Mouse (Mus musculus) heart, embryonic 10.5 days (tissue): Measurements from ENCODE around the gene Aif1l. TPM values are rescaled to one million over a fixed set of nuclear protein-coding genes. Genes with fewer than 3 reads are reported as not detected.
A peak's percentile ranks its signal among the peaks of the same experiment; 100 is the strongest.

Source experiments
- DNase-seq: peaks from one replicate; pipeline ENCODE4 v3.0.0-alpha.2; 2017; ENCODE audit warnings: low spot score
- H3K27ac ChIP-seq: fragments of 300-500 bp; sonication (generic); 2 replicates; pipeline ENCODE4 v1.5.1; 2016; ENCODE audit warnings: mild to moderate bottlenecking
- H3K27me3 ChIP-seq: fragments of 300-500 bp; sonication (generic); 2 replicates; pipeline ENCODE4 v1.6.1; 2016; ENCODE audit warnings: mild to moderate bottlenecking; ENCODE audit not compliant: poor library complexity, insufficient read depth, severe bottlenecking
- H3K36me3 ChIP-seq: fragments of 300-500 bp; sonication (generic); 2 replicates; pipeline ENCODE4 v1.6.1; 2016; ENCODE audit warnings: mild to moderate bottlenecking, moderate library complexity
- H3K4me1 ChIP-seq: fragments of 300-500 bp; sonication (generic); 2 replicates; pipeline ENCODE4 v1.6.1; 2016; ENCODE audit warnings: mild to moderate bottlenecking
- H3K4me3 ChIP-seq: fragments of 300-500 bp; sonication (generic); 2 replicates; pipeline ENCODE4 v1.5.1; 2016; ENCODE audit warnings: mild to moderate bottlenecking, moderate library complexity
- H3K9me3 ChIP-seq: fragments of 300-500 bp; sonication (generic); 2 replicates; pipeline ENCODE4 v1.6.1; 2016; ENCODE audit warnings: mild to moderate bottlenecking, moderate library complexity
- WGBS: fragments of 180-500 bp; shearing (Covaris S2); methylation state at CpG from one replicate; pipeline ENCODE4 v1.1.7; 2016; 5-methylcytosine and 5-hydroxymethylcytosine counted together
- polyA plus RNA-seq: library from polyadenylated mRNA; unstranded; fragments of >200 nt; fragmentation: Nextera tagmentation; extraction: Ambion mirVana; gene quantifications from 2 replicates; pipeline ENCODE4 v1.2.1, GENCODE M21; 2016

The Aif1l gene
- polyA plus RNA-seq, 1 experiment from 2014 or later: 96.1 TPM

DNA sequence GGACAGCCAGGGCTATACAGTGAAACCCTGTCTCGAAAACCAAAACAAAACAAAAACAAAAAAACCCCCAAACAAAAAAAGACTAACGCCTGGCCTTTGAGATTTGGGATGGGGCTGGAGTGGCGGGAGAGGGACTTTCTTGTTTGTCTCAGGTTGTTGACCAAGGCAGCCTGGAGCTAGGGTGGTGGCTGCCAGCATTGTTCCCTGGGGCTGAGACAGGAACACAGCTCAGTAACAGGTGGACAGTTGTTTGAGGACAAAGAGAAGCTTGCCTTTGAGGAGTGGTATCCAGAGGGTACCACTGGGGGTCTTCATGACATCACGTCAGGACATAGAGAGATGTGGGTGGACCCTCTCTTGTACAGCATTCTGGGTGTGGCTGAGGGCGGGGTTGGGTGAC is 5.7 kb downstream of the Aif1l start:
- Histone ChIP-seq H3K4me3 (no peak overlapping the region), H3K27me3 (no peaks in the 10 kb centered on the region), H3K4me1 (peaks cover 77% of the 10 kb centered on the region), H3K9me3 (no peaks in the 10 kb centered on the region), H3K36me3 (peaks cover 40% of the 10 kb centered on the region), H3K27ac (peak overlapping the region; percentile 49; the same call in 1 of the 2 replicates)
- no peak for DNase-seq
- 76% methylated on average over 5 of the region's 5 CpGs for WGBS

- no peaks in the 10 kb centered on the region for H3K9me3 ChIP-seq
- peaks cover 48% of the 10 kb centered on the region for H3K36me3 ChIP-seq
- no peak overlapping the region for H3K4me3 ChIP-seq
- peaks cover 66% of the 10 kb centered on the region for H3K4me1 ChIP-seq
- H3K27ac ChIP-seq: peak overlapping the region; percentile 18
- no peaks in the 10 kb centered on the region for H3K27me3 ChIP-seq
- DNase-seq: no peak
- 92% methylated on average over 10 of the region's 10 CpGs for WGBS
Observed at GRCm38 (mm10) chr2:31957211-31957610, 7.3 kb downstream of the Aif1l start.

- Histone ChIP-seq H3K36me3 (peaks cover 69% of the 10 kb centered on the region), H3K4me1 (peaks cover 39% of the 10 kb centered on the region), H3K4me3 (no peak overlapping the region), H3K9me3 (no peaks in the 10 kb centered on the region), H3K27me3 (no peaks in the 10 kb centered on the region), H3K27ac (no peak overlapping the region)
- WGBS: 92% methylated on average over 8 of the region's 8 CpGs
- no peak for DNase-seq
Observed at GRCm38 (mm10) chr2:31960986-31961385, 11.0 kb downstream of the Aif1l start.

- H3K27ac ChIP-seq: no peak overlapping the region
Observed at GRCm38 (mm10) chr2:31961791-31962222, 11.9 kb downstream of the Aif1l start.

DNA sequence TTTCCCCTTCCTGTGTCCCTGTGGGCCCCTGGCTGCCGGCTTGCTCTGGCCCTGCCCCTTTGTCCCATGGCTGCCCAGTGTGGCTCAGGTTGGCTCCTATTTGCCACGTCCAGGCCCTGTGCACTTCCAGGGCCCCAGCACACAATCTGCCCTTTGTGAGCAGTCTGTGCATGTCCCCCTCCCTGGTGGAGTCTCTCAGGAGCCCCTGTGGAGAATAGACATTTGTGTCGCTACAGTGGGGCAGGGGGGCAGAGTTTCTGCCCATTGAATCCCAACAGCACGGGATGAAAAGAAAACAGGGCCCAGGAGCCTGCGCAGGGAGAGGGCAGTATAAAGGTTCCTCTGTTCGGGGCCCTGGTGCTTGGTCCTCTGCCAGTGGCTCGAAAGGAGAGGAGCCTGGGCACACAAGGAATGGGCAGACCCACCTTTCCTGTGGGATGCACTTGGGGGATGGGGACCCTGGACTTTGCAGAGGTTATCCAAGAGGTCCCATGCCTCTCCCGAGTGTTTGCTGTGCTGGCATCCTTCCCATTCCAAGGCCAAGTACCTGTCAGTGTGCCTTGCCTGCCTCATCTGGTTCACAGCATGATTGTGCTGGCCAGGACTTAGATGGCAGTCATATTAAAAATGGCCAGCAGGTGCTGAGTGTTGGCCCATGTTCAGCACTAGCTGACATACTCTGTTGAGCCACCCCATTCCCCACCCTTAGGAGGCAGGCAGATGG is 12.7 kb downstream of the Aif1l start:
- Histone ChIP-seq H3K27me3 (no peaks in the 10 kb centered on the region), H3K9me3 (no peaks in the 10 kb centered on the region), H3K36me3 (peaks cover 69% of the 10 kb centered on the region), H3K27ac (peak overlapping the region; percentile 24; the same call in 1 of the 2 replicates), H3K4me3 (no peak overlapping the region), H3K4me1 (peaks cover 26% of the 10 kb centered on the region)
- no peak for DNase-seq
- 74% methylated on average over 8 of the region's 8 CpGs for WGBS

More at GRCm38 (mm10) chr2:31961791-31962222, 11.9 kb downstream of the Aif1l start:
- no peaks in the 10 kb centered on the region for H3K9me3 ChIP-seq
- no peaks in the 10 kb centered on the region for H3K27me3 ChIP-seq
- H3K4me1 ChIP-seq: peaks cover 31% of the 10 kb centered on the region
- WGBS: 73% methylated on average over 4 of the region's 4 CpGs
- no peak for DNase-seq
- H3K36me3 ChIP-seq: peaks cover 69% of the 10 kb centered on the region
- no peak overlapping the region for H3K4me3 ChIP-seq

DNA sequence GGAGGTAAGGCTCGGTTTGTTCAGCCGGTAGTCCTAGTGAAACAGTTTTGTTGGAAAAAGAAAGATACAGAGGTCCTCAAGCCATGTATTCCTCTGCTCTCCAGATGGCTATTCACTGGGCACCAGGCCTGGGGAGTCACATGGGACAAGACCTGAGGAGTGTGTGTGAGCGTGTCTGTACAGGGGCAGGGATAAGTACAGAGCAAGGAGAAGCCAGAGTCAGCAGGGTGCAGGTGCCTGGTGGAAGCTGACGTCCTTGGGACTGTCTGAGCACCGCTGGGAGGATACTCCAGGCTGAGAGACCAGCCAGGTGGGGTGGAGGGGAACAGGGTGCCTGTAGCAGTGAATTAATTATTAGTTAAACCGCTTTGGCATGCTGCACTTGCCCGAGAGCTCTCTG is 13.6 kb downstream of the Aif1l start:
- peaks cover 20% of the 10 kb centered on the region for H3K4me1 ChIP-seq
- 80% methylated on average over 7 of the region's 7 CpGs for WGBS
- H3K9me3 ChIP-seq: no peaks in the 10 kb centered on the region
- H3K4me3 ChIP-seq: no peak overlapping the region
- peaks cover 70% of the 10 kb centered on the region for H3K36me3 ChIP-seq
- DNase-seq: no peak
- H3K27me3 ChIP-seq: no peaks in the 10 kb centered on the region
- no peak overlapping the region for H3K27ac ChIP-seq

DNA sequence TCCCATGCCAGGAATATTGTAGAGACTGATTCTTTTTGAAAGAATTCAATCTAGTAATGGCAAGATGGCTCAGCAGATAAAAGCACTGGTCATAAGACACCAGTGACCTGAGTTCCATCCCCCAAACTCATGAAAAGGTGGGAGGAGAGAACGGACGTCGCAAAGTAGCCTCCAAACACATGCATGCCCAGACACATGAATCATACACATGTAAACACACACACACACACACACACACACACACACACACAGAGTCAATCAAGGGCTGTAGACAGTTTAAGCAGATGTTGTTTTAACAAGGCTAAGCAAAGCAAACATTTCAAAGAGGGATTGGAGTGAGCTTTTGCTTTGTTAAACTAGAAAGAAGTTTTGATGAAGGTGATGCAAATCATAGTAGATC is 14.3 kb downstream of the Aif1l start:
- WGBS: 93% methylated on average over 3 of the region's 3 CpGs
- DNase-seq: no peak
- peaks cover 20% of the 10 kb centered on the region for H3K4me1 ChIP-seq
- peaks cover 72% of the 10 kb centered on the region for H3K36me3 ChIP-seq
- no peak overlapping the region for H3K27ac ChIP-seq
- no peak overlapping the region for H3K4me3 ChIP-seq
- H3K9me3 ChIP-seq: no peaks in the 10 kb centered on the region
- H3K27me3 ChIP-seq: no peaks in the 10 kb centered on the region

GRCm38 (mm10) chr2:31965110-31965509 is 15.2 kb downstream of the Aif1l start:
- H3K4me1 ChIP-seq: peaks cover 16% of the 10 kb centered on the region
- DNase-seq: no peak

GRCm38 (mm10) chr2:31966801-31967200 is 16.9 kb downstream of the Aif1l start:
- Histone ChIP-seq H3K27me3 (no peaks in the 10 kb centered on the region), H3K36me3 (peaks cover 74% of the 10 kb centered on the region), H3K4me3 (no peak overlapping the region), H3K27ac (no peak overlapping the region), H3K4me1 (peaks cover 10% of the 10 kb centered on the region; the same call in 1 of the 2 replicates), H3K9me3 (no peaks in the 10 kb centered on the region)
- DNase-seq: no peak
- WGBS: 75% methylated on average over 8 of the region's 8 CpGs

More at GRCm38 (mm10) chr2:31965110-31965509, 15.2 kb downstream of the Aif1l start:
- Histone ChIP-seq H3K36me3 (peaks cover 73% of the 10 kb centered on the region), H3K4me3 (no peak overlapping the region), H3K9me3 (no peaks in the 10 kb centered on the region), H3K27me3 (no peaks in the 10 kb centered on the region), H3K27ac (no peak overlapping the region)

GRCm38 (mm10) chr2:31972589-31972988 is 22.6 kb downstream of the Aif1l start:
- H3K27me3 ChIP-seq: no peaks in the 10 kb centered on the region
- peaks cover 59% of the 10 kb centered on the region for H3K36me3 ChIP-seq
- WGBS: 82% methylated on average over 4 of the region's 4 CpGs
- DNase-seq: no peak
- H3K4me1 ChIP-seq: peaks cover 13% of the 10 kb centered on the region
- no peaks in the 10 kb centered on the region for H3K9me3 ChIP-seq
- no peak overlapping the region for H3K4me3 ChIP-seq
- H3K27ac ChIP-seq: no peak overlapping the region

GRCm38 (mm10) chr2:31974141-31974808 is 24.3 kb downstream of the Aif1l start, which contains the start of gene Nup214:
Gene Nup214, plus strand, starts transcription at chr2:31974436.
- Histone ChIP-seq H3K4me1 (peaks cover 13% of the 10 kb centered on the region), H3K36me3 (peaks cover 60% of the 10 kb centered on the region), H3K9me3 (no peaks in the 10 kb centered on the region), H3K27me3 (no peaks in the 10 kb centered on the region), H3K27ac (peak within 1 kb of the TSS; percentile 91), H3K4me3 (peak within 1 kb of the TSS; percentile 98)
- under 1% methylated on average over 60 of the region's 60 CpGs for WGBS
- DNase-seq: peak; percentile 99

DNA sequence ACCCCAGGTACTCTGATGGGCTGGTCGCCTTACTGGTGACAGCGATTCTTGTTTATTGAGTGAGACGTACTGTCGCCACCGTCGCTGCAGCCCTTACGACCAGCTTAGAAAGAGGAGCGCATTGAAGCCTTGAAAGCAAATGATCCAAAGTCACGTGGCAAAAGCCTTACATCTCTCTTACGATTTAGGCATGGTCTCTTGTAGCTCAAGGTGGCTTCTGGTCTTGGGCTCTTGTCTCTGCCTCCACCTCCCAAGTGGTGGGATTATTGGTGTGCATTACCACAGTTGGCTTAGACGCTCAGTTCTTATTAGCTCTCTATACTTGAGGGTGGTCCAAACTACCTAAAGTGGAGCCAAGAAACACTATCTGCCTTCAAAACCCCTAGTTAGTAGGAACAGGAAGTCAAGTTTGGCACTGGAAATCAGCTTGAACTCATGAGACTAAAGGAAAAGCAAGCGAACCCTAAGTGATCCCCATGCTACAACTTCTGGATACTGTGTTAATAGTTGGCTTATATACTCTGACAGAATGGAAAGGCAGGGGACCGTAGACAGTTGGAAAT is 25.0 kb downstream of the Aif1l start:
- Histone ChIP-seq H3K9me3 (no peaks in the 10 kb centered on the region), H3K4me1 (peaks cover 13% of the 10 kb centered on the region), H3K27me3 (no peaks in the 10 kb centered on the region), H3K27ac (peak overlapping the region; percentile 91), H3K36me3 (peaks cover 60% of the 10 kb centered on the region), H3K4me3 (peak overlapping the region; percentile 98)
- WGBS: 9% methylated on average over 13 of the region's 13 CpGs
- DNase-seq: no peak

GRCm38 (mm10) chr2:31987774-31988173 is 37.8 kb downstream of the Aif1l start:
- 88% methylated on average over 1 of the region's 1 CpGs for WGBS
- Histone ChIP-seq H3K9me3 (no peaks in the 10 kb centered on the region), H3K27ac (no peak overlapping the region), H3K4me1 (no peaks in the 10 kb centered on the region), H3K36me3 (peaks cover 93% of the 10 kb centered on the region), H3K4me3 (no peak overlapping the region), H3K27me3 (no peaks in the 10 kb centered on the region)
- no peak for DNase-seq
